Mouse (Mus musculus): ENCODE data around the gene Nod2. TPM values are rescaled to one million over a fixed set of nuclear protein-coding genes. Genes with fewer than 3 reads are reported as not detected.

The Nod2 gene
- total RNA-seq, 4 experiments from 2014 or later: 0.62 to 1.0 (median 0.84) TPM

GRCm38 (mm10) chr8:88675372-88676165, 28.5 kb downstream of the Nod2 start:
- DNase-seq (ENCODE audit: low spot score in 2 of 2): no peak

GRCm38 (mm10) chr8:88677071-88677470, 30.0 kb downstream of the Nod2 start:
- DNase-seq (ENCODE audit: low spot score in 2 of 2): no peak

- DNase-seq (ENCODE audit: low spot score in 2 of 2): no peak
These were observed 33.5 kb downstream of the Nod2 start for GRCm38 (mm10) chr8:88680566-88680965.

- DNase-seq (ENCODE audit: low spot score in 2 of 2): no peak
These were observed 33.9 kb downstream of the Nod2 start for GRCm38 (mm10) chr8:88681046-88681445.

GRCm38 (mm10) chr8:88683656-88684289, 36.7 kb downstream of the Nod2 start:
- DNase-seq (ENCODE audit: low spot score in 2 of 2): no peak

- no peak for DNase-seq (ENCODE audit: low spot score in 2 of 2)
These were observed 39.3 kb downstream of the Nod2 start for GRCm38 (mm10) chr8:88686226-88686905.

GRCm38 (mm10) chr8:88686906-88687235, 39.8 kb downstream of the Nod2 start:
- DNase-seq (ENCODE audit: low spot score in 2 of 2): no peak

GRCm38 (mm10) chr8:88689151-88689550, 42.0 kb downstream of the Nod2 start:
- no peak for DNase-seq (ENCODE audit: low spot score in 2 of 2)

- no peak for DNase-seq (ENCODE audit: low spot score in 2 of 2)
These were observed 42.8 kb downstream of the Nod2 start for GRCm38 (mm10) chr8:88689891-88690290.

- no peak for DNase-seq (ENCODE audit: low spot score in 2 of 2)
These were observed 44.3 kb downstream of the Nod2 start for GRCm38 (mm10) chr8:88691342-88691948.

- DNase-seq (ENCODE audit: low spot score in 2 of 2): no peak
These were observed 44.8 kb downstream of the Nod2 start for GRCm38 (mm10) chr8:88691961-88692360.

GRCm38 (mm10) chr8:88692866-88693265, 45.8 kb downstream of the Nod2 start:
- no peak for DNase-seq (ENCODE audit: low spot score in 2 of 2)

GRCm38 (mm10) chr8:88693376-88693775, 46.3 kb downstream of the Nod2 start:
- DNase-seq (ENCODE audit: low spot score in 2 of 2): no peak

GRCm38 (mm10) chr8:88694291-88694690, 47.2 kb downstream of the Nod2 start:
- no peak for DNase-seq (ENCODE audit: low spot score in 2 of 2)

GRCm38 (mm10) chr8:88696228-88696627, 49.1 kb downstream of the Nod2 start:
- DNase-seq (ENCODE audit: low spot score in 2 of 2): no peak

- DNase-seq (ENCODE audit: low spot score in 2 of 2): peak; percentile 86 to 99
These were observed 49.9 kb downstream of the Nod2 start, which contains the start of gene Cyld for GRCm38 (mm10) chr8:88696721-88697641. Cyld (plus strand) TSS chr8:88697028.

- DNase-seq (ENCODE audit: low spot score in 2 of 2): no peak
These were observed 50.5 kb downstream of the Nod2 start for GRCm38 (mm10) chr8:88697642-88698031.

- DNase-seq (ENCODE audit: low spot score in 2 of 2): no peak
These were observed 50.9 kb downstream of the Nod2 start for GRCm38 (mm10) chr8:88698048-88698447.

GRCm38 (mm10) chr8:88701611-88702010, 54.5 kb downstream of the Nod2 start:
- no peak for DNase-seq (ENCODE audit: low spot score in 2 of 2)

GRCm38 (mm10) chr8:88702816-88703215, 55.7 kb downstream of the Nod2 start:
- no peak for DNase-seq (ENCODE audit: low spot score in 2 of 2)
